Mouse (Mus musculus) cerebellum, adult 8-10 months (tissue): ENCODE results near the gene Mindy1.
"Not testable (repeated sequence)": the region's sequence is repeated elsewhere in the genome, so short reads cannot be mapped to it uniquely, and the experiment has no call there.

Experiments
- DNase-seq: peaks from one replicate; pipeline ENCODE4 v3.0.0; 2022

The Mindy1 gene

GRCm38 (mm10) chr3:95324454-95325144 lies 43.5 kb downstream of the Mindy1 start:
- no peak for DNase-seq

DNA sequence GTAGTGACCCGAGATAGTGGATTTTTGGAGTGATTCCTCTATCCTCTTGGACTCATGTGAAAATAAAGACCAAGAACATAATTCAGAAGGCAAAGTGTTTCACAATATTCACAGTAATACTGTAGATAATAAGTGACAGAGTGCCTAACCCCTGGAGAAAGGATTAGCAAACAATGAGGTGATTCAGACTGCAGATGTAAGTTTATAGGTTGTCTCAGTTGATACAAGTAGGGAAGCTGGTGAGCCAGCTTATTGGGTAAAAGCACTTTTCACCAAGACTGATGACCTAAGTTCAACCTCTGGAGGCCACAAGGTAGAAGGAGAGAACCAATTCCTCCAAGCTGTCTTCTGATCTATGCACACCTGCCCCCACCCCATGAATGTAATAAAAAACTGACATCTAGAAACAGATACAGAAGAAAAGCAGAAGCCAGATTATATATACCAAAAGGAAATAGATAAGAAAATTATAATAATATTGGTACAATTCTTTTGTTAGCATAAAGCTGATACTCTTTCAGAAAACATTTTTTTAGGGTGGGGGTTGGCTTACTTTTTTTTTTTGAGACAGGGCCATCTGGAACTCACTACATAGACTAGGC lies 47.8 kb downstream of the Mindy1 start:
- no peak for DNase-seq

- no peak for DNase-seq
These were observed 50.4 kb downstream of the Mindy1 start for GRCm38 (mm10) chr3:95331528-95331927.

GRCm38 (mm10) chr3:95337345-95337744 lies 56.2 kb downstream of the Mindy1 start:
- DNase-seq, result no peak

DNA sequence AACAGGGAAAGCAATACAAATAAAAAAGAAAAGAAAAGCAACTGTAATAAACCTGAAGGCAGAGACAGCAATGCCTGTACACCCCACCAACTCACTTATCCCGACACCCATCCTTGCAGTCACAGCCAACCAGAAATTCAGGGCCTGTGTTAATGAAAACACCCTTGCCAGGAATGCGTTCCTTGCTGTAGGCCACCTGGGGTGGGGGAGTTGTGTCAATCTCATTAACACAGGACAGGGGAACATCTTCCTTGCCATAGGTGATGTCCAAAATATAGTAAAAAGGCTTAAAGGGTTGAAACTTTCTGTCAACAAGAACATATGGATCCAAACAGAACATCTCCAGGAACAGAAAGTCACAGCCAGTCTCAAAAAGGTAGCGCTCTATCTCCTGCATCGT lies 57.1 kb downstream of the Mindy1 start:
- no peak for DNase-seq

- not testable (repeated sequence) for DNase-seq
These were observed 62.3 kb downstream of the Mindy1 start for GRCm38 (mm10) chr3:95343356-95344000.
